13 mouse cellular contexts compared by ENCODE assay signal in the genomic region with DNA sequence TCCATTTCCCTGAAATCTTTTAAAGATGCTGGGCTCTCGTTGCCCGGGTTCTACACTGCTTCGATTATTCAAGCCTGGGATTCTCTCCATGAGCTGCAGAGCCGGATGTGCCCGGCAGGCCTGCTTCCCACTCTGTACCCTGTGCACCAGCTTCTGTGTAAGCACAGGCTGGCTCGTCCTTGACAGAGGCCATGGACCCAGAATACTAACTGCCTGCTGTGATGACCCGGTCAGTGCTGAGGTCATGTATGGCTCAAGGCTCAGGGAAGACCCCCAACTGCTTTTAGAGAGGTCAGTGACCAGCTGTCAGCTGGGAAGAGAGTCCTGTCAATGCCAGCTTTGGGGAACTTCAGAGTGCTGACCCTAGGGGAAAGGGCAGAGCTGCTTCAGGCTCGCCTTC.
DNase-seq lines count a peak whose midpoint lies in the region; ATAC-seq and TF ChIP-seq lines count a peak whose summit lies in the region.
"Had no signal": no experiment of that assay in that cellular context is flagged by ENCODE, and none has a peak within 500 bp of the region (broad histone marks: within the 10 kb centered on the region; RNA-seq: fewer than 3 reads in every experiment).

No protein-coding gene starts in this region.

- no peak overlapping the region for H3K27ac ChIP-seq in forebrain, embryonic 14.5 days (ENCODE audit: low read depth, low read length)
- H3K27ac ChIP-seq in hindbrain, postnatal 0 days = peak overlapping the region; percentile 37; the same call in 1 of the 2 replicates
- H3K27ac ChIP-seq in left cerebral cortex, adult 2 months = no peak overlapping the region
- H3K27ac ChIP-seq: liver, embryonic 13.5 days had no signal

- intact Hi-C loops in left cerebral cortex, adult 2 months (cut with DNase I) = no loop called here

- H3K27me3 ChIP-seq in forebrain, embryonic 14.5 days (replicated peaks; ENCODE audit: control insufficient read depth, insufficient read depth, low read length) = no peaks in the 10 kb centered on the region
- H3K27me3 ChIP-seq in hindbrain, postnatal 0 days (ENCODE audit: insufficient read depth, low read length) = no peaks in the 10 kb centered on the region
- H3K27me3 ChIP-seq: CH12.LX; liver, embryonic 13.5 days had no signal

- no peaks in the 10 kb centered on the region for H3K36me3 ChIP-seq in forebrain, embryonic 14.5 days (ENCODE audit: control insufficient read depth, insufficient read depth, low read length)
- no peaks in the 10 kb centered on the region for H3K36me3 ChIP-seq in hindbrain, postnatal 0 days (ENCODE audit: insufficient read depth, low read length)
- H3K36me3 ChIP-seq: liver, embryonic 13.5 days had no signal

- H3K9me3 ChIP-seq in forebrain, embryonic 14.5 days (replicated peaks; ENCODE audit: control insufficient read depth, low read length) = no peaks in the 10 kb centered on the region
- H3K9me3 ChIP-seq in hindbrain, postnatal 0 days (ENCODE audit: low read length) = no peaks in the 10 kb centered on the region
- H3K9me3 ChIP-seq: liver, embryonic 13.5 days had no signal

- DNase-seq in embryo, embryonic 9.5 days (ENCODE audit: extremely low spot score) = peak; percentile 37
- DNase-seq in forebrain, embryonic 14.5 days (ENCODE audit: low spot score) = no peak
- DNase-seq in hindbrain, postnatal 0 days (ENCODE audit: low spot score) = no peak
- peak; percentile 40 for DNase-seq in neural tube, embryonic 10.5 days (ENCODE audit: extremely low spot score, low spot score)
- no peak for DNase-seq in kidney, postnatal 10 days
- no peak for DNase-seq in left cerebral cortex, adult 2 months (ENCODE audit: extremely low spot score in 1 of 2, low spot score in 2 of 2)
- DNase-seq in cerebellum, adult 9-11 months = no peak
- DNase-seq: cerebellum, adult 8-10 months; gastrocnemius, postnatal 10 days; liver, embryonic 13.5 days had no signal

- H3K4me3 ChIP-seq in forebrain, embryonic 14.5 days (ENCODE audit: low read depth, low read length) = no peak overlapping the region
- H3K4me3 ChIP-seq in hindbrain, postnatal 0 days (ENCODE audit: low read length) = no peak overlapping the region
- H3K4me3 ChIP-seq in left cerebral cortex, adult 2 months = no peak overlapping the region
- H3K4me3 ChIP-seq: erythroblast, embryonic 14.5 days; liver, embryonic 13.5 days had no signal

- no peaks in the 10 kb centered on the region; the same call in 1 of the 2 replicates for H3K4me1 ChIP-seq in forebrain, embryonic 14.5 days (ENCODE audit: control insufficient read depth, insufficient read depth, low read length)
- H3K4me1 ChIP-seq in hindbrain, postnatal 0 days (ENCODE audit: insufficient read depth, low read length) = no peaks in the 10 kb centered on the region; the same call in 1 of the 2 replicates
- H3K4me1 ChIP-seq: liver, embryonic 13.5 days had no signal

- peak; percentile 7; the same call in 1 of the 2 replicates for TF ChIP-seq CTCF in hindbrain, postnatal 0 days (IDR thresholded peaks at IDR 0.05; ENCODE audit: low read depth)
- no peak for TF ChIP-seq CTCF in left cerebral cortex, adult 2 months (IDR thresholded peaks at IDR 0.05)

- 72% methylated on average over 8 of the region's 8 CpGs for WGBS in forebrain, embryonic 14.5 days
- WGBS in hindbrain, postnatal 0 days = 41% methylated on average over 8 of the region's 8 CpGs

- H3K9ac ChIP-seq in forebrain, embryonic 14.5 days (ENCODE audit: low read length) = 0 out of 2 replicates have a peak overlapping the region, but pooled peaks have one; percentile 21
- no peak overlapping the region; the same call in 1 of the 2 replicates for H3K9ac ChIP-seq in hindbrain, postnatal 0 days (replicated peaks; ENCODE audit: low read length)
- H3K9ac ChIP-seq: liver, embryonic 13.5 days had no signal

- no peak overlapping the region for H3K4me2 ChIP-seq in forebrain, embryonic 14.5 days (ENCODE audit: low read length)
- H3K4me2 ChIP-seq in hindbrain, postnatal 0 days (ENCODE audit: low read depth, low read length) = no peak overlapping the region
- H3K4me2 ChIP-seq: liver, embryonic 13.5 days had no signal

- ATAC-seq in forebrain, embryonic 14.5 days = peak; percentile 33; the same call in 1 of the 2 replicates
- ATAC-seq in hindbrain, postnatal 0 days = peak; percentile 57
- no peak for ATAC-seq in activated CD4-positive, CD25-positive, alpha-beta regulatory T cell, adult 4 months

Comparison
In these comparisons a context has a peak if more than half of its experiments do, and no peak if none do; other contexts are left out.
1. DNase-seq: peak in embryo, embryonic 9.5 days (single experiment) and neural tube, embryonic 10.5 days (single experiment); none in forebrain, embryonic 14.5 days (single experiment), hindbrain, postnatal 0 days (single experiment), kidney, postnatal 10 days (single experiment), left cerebral cortex, adult 2 months (0 of 2) and cerebellum, adult 9-11 months (single experiment).